Mouse (Mus musculus): ENCODE measurements around the gene Olfr1360. TPM values are rescaled to one million over a fixed set of nuclear protein-coding genes. Genes with fewer than 3 reads are reported as not detected.
"Not testable (repeated sequence)": the region's sequence is repeated elsewhere in the genome, so short reads cannot be mapped to it uniquely, and the experiment has no call there.

Olfr1360 gene
- not detected in 2 replicates for polyA plus RNA-seq (2014; fragmentation: Nextera tagmentation; extraction: Ambion mirVana)

DNA sequence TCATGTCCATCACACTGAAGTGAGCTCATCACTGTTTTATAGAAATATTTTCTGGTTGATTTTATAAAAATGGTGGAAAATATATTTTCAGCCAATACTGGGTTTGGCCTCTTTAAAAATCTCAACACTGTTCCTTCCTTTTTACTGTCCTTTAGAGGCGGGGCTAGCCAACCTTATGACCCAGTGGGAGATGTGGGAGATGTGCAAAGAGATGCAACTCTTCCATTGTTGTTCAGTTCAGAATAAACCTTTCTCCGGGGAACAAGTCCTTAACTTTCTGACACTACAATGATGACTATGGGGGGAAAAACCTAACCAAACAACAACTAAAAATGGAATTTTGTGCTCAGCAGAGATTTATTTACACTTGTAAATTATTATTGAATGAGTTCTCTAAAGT lies at the start of gene Olfr1360:
Olfr1360 (minus strand) TSS at position 101 of the 400 bp plus-strand sequence.
- DNase-seq (ENCODE audit: low spot score) (no peak), ATAC-seq (ENCODE audit: insufficient read depth, low FRiP score, low TSS enrichment) (no peak)
- Histone ChIP-seq H3K4me3 (ENCODE audit: low read depth, low read length) (no peak within 1 kb of the TSS), H3K27ac (ENCODE audit: low read depth, low read length) (no peak within 1 kb of the TSS), H3K9me3 (ENCODE audit: control insufficient read depth, low read length) (no peaks in the 10 kb centered on the region), H3K4me2 (ENCODE audit: low read depth) (no peak within 1 kb of the TSS), H3K27me3 (ENCODE audit: control insufficient read depth, insufficient read depth, low read length) (no peaks in the 10 kb centered on the region), H3K36me3 (ENCODE audit: control insufficient read depth, insufficient read depth, low read length) (no peaks in the 10 kb centered on the region), H3K9ac (ENCODE audit: low read length) (no peak within 1 kb of the TSS), H3K4me1 (ENCODE audit: control insufficient read depth, insufficient read depth, low read length) (no peaks in the 10 kb centered on the region)
- WGBS: 79% methylated on average over 2 of the region's 2 CpGs

DNA sequence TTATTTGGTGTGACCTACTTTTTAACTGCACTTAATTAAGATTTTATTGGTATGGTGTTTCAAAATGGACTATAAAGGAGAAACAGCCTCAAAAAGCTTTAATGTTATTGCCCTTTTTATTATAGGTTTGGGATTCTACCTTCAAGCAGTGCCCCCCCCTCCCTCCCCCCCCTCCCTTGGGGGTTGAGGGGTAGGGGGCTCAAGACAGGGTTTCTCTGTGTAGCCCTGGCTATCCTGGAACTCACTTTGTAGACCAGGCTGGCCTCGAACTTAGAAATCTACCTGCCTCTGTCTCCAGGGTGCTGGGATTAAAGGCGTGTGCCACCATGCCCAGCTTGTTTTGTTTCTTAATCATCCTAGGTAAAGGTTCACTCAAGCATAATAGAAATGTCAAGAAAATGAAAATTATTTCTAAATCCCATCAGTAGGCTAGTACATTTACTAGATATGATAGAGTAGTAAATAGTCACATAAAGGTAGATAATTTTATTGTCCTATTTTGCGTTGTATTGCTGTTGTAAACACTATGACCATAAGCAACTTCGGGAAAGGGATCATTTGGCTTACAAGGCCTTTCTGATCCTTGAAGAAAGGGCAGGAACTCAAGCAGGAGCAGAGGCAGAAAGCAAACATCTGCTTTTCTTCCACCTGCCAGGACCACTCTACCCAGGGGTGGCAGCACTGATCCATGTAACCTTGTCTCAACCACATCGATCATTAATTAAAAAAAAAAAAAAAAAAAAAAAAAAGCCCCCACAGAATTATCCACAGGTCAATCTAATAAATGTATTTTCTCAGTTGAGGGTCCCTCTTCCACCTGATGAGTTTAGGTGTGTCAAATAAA lies 46.0 kb upstream of the Olfr1360 start:
- Histone ChIP-seq H3K4me2 (ENCODE audit: low read depth) (no peak overlapping the region; the same call in 1 of the 2 replicates), H3K4me3 (ENCODE audit: low read depth, low read length) (no peak overlapping the region; the same call in 1 of the 2 replicates), H3K36me3 (ENCODE audit: control insufficient read depth, insufficient read depth, low read length) (no peaks in the 10 kb centered on the region), H3K9me3 (ENCODE audit: control insufficient read depth, low read length) (no peaks in the 10 kb centered on the region), H3K27ac (ENCODE audit: low read depth, low read length) (no peak overlapping the region), H3K9ac (ENCODE audit: low read length) (peak overlapping the region; percentile 61; the same call in 1 of the 2 replicates), H3K27me3 (ENCODE audit: control insufficient read depth, insufficient read depth, low read length) (no peaks in the 10 kb centered on the region), H3K4me1 (ENCODE audit: control insufficient read depth, insufficient read depth, low read length) (peaks cover 25% of the 10 kb centered on the region)
- DNase-seq (ENCODE audit: low spot score): peak; percentile 46
- ATAC-seq (ENCODE audit: insufficient read depth, low FRiP score, low TSS enrichment): no peak
- WGBS: 34% methylated on average over 5 of the region's 5 CpGs

DNA sequence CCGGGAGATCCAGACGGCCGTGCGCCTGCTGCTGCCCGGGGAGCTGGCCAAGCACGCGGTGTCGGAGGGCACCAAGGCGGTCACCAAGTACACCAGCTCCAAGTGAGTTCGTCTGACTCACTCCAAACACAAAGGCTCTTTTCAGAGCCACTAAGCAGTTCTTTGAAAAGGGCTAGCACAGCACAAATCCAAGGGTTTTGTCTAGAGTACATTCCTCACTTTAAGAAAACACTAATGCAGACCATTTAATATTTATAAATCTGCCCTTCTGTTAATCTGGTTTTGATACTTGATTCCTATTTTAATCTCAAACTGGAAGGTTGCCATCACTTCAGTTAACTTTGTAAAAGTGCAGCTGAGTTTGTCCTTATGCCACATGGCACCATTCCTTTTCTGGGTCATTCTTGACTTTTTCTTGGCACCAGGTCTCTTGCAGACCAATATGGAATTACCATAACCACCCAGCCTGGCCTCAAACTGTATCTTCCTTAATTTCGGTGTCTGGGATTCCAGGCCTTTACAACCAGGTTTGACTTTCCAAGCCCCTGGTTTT lies 45.2 kb upstream of the Olfr1360 start:
- Histone ChIP-seq H3K9me3 (ENCODE audit: control insufficient read depth, low read length) (no peaks in the 10 kb centered on the region), H3K36me3 (ENCODE audit: control insufficient read depth, insufficient read depth, low read length) (no peaks in the 10 kb centered on the region), H3K4me2 (ENCODE audit: low read depth) (peak overlapping the region; percentile 45), H3K27ac (ENCODE audit: low read depth, low read length) (peak overlapping the region; percentile 90), H3K9ac (ENCODE audit: low read length) (peak overlapping the region; percentile 61), H3K4me3 (ENCODE audit: low read depth, low read length) (peak overlapping the region; percentile 25), H3K4me1 (ENCODE audit: control insufficient read depth, insufficient read depth, low read length) (peaks cover 23% of the 10 kb centered on the region), H3K27me3 (ENCODE audit: control insufficient read depth, insufficient read depth, low read length) (no peaks in the 10 kb centered on the region)
- DNase-seq (ENCODE audit: low spot score) (peak; percentile 21), ATAC-seq (ENCODE audit: insufficient read depth, low FRiP score, low TSS enrichment) (peak; percentile 25; the same call in 1 of the 2 replicates)
- 3% methylated on average over 9 of the region's 11 CpGs for WGBS

DNA sequence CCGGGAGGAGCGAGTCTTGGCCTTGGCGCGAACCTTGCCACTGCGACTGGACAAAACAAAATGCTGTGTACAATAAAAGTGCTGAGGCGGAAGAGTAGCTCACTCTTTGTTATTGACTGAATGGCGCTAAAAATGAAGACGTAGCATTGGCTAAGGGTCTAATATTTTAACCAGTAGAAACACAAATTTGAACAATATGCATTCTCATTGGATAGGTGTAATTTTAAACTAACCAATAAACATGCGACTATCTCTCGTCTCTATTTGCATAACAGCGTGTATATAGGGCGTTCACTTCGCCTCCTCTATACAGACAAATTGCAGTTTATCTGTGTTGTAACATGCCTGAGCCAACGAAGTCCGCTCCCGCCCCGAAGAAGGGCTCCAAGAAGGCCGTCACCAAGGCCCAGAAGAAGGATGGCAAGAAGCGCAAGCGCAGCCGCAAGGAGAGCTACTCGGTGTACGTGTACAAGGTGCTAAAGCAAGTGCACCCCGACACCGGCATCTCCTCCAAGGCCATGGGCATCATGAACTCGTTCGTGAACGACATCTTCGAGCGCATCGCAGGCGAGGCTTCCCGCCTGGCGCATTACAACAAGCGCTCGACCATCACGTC lies 44.7 kb upstream of the Olfr1360 start, which contains the start of gene Hist1h2bm:
Hist1h2bm (plus strand) TSS at position 288 of the 616 bp plus-strand sequence.
- H3K27me3 ChIP-seq (ENCODE audit: control insufficient read depth, insufficient read depth, low read length); H3K9me3 ChIP-seq (ENCODE audit: control insufficient read depth, low read length); H3K36me3 ChIP-seq (ENCODE audit: control insufficient read depth, insufficient read depth, low read length): not testable (repeated sequence)
- WGBS: 0% methylated on average over 28 of the region's 37 CpGs
- peak within 1 kb of the TSS; percentile 90 for H3K27ac ChIP-seq (ENCODE audit: low read depth, low read length)
- peaks cover 20% of the 10 kb centered on the region for H3K4me1 ChIP-seq (ENCODE audit: control insufficient read depth, insufficient read depth, low read length)
- H3K4me2 ChIP-seq (ENCODE audit: low read depth): peak within 1 kb of the TSS; percentile 57
- DNase-seq (ENCODE audit: low spot score) (peak; percentile 85), ATAC-seq (ENCODE audit: insufficient read depth, low FRiP score, low TSS enrichment) (peak; percentile 94)
- peak within 1 kb of the TSS; percentile 31 for H3K4me3 ChIP-seq (ENCODE audit: low read depth, low read length)
- H3K9ac ChIP-seq (ENCODE audit: low read length): peak within 1 kb of the TSS; percentile 80

DNA sequence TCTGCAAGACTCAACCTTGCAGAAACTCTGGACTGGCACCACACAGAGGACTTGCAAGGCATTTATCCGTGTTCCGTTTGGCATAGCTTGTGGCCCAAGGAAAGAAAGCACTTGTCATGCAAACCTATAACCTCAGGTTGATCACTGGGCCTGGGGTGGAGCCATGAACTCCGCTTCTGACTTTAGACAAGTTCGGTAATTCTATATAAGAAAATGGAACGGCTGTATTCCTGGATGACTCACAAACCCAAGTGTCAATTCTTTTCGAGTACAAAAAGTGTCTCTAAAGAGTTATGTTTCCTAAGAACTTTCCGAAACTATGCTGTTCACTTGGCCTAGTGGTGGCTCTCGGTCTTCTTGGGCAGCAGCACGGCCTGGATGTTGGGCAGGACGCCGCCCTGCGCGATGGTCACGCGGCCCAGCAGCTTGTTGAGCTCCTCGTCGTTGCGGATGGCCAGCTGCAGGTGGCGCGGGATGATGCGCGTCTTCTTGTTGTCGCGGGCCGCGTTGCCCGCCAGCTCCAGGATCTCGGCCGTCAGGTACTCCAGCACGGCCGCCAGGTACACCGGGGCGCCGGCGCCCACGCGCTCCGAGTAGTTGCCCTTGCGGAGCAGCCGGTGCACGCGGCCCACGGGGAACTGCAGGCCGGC lies 44.0 kb upstream of the Olfr1360 start:
- H3K9me3 ChIP-seq (ENCODE audit: control insufficient read depth, low read length); H3K27me3 ChIP-seq (ENCODE audit: control insufficient read depth, insufficient read depth, low read length): not testable (repeated sequence)

GRCm38 (mm10) chr13:21718381-21719080 lies 41.3 kb upstream of the Olfr1360 start:
- peak overlapping the region; percentile 65 for H3K27ac ChIP-seq (ENCODE audit: low read depth, low read length)
- H3K36me3 ChIP-seq (ENCODE audit: control insufficient read depth, insufficient read depth, low read length): no peaks in the 10 kb centered on the region
- WGBS: 63% methylated on average over 4 of the region's 4 CpGs
- H3K27me3 ChIP-seq (ENCODE audit: control insufficient read depth, insufficient read depth, low read length): no peaks in the 10 kb centered on the region
- no peaks in the 10 kb centered on the region for H3K9me3 ChIP-seq (ENCODE audit: control insufficient read depth, low read length)
- DNase-seq (ENCODE audit: low spot score) (peak; percentile 44), ATAC-seq (ENCODE audit: insufficient read depth, low FRiP score, low TSS enrichment) (no peak)
- H3K4me3 ChIP-seq (ENCODE audit: low read depth, low read length): peak overlapping the region; percentile 32
- H3K4me1 ChIP-seq (ENCODE audit: control insufficient read depth, insufficient read depth, low read length): peaks cover 26% of the 10 kb centered on the region
- H3K4me2 ChIP-seq (ENCODE audit: low read depth): peak overlapping the region; percentile 49
- peak overlapping the region; percentile 61 for H3K9ac ChIP-seq (ENCODE audit: low read length)

More for the DNA sequence above, 44.0 kb upstream of the Olfr1360 start:
- H3K27ac ChIP-seq (ENCODE audit: low read depth, low read length): peak overlapping the region; percentile 90
- not testable (repeated sequence) for H3K36me3 ChIP-seq (ENCODE audit: control insufficient read depth, insufficient read depth, low read length)
- H3K4me1 ChIP-seq (ENCODE audit: control insufficient read depth, insufficient read depth, low read length): peaks cover 20% of the 10 kb centered on the region
- H3K9ac ChIP-seq (ENCODE audit: low read length): peak overlapping the region; percentile 80
- peak overlapping the region; percentile 31 for H3K4me3 ChIP-seq (ENCODE audit: low read depth, low read length)
- WGBS: 3% methylated on average over 20 of the region's 44 CpGs
- peak; percentile 35 for DNase-seq (ENCODE audit: low spot score)
- peak; percentile 11; the same call in 1 of the 2 replicates for ATAC-seq (ENCODE audit: insufficient read depth, low FRiP score, low TSS enrichment)
- H3K4me2 ChIP-seq (ENCODE audit: low read depth): peak overlapping the region; percentile 57

DNA sequence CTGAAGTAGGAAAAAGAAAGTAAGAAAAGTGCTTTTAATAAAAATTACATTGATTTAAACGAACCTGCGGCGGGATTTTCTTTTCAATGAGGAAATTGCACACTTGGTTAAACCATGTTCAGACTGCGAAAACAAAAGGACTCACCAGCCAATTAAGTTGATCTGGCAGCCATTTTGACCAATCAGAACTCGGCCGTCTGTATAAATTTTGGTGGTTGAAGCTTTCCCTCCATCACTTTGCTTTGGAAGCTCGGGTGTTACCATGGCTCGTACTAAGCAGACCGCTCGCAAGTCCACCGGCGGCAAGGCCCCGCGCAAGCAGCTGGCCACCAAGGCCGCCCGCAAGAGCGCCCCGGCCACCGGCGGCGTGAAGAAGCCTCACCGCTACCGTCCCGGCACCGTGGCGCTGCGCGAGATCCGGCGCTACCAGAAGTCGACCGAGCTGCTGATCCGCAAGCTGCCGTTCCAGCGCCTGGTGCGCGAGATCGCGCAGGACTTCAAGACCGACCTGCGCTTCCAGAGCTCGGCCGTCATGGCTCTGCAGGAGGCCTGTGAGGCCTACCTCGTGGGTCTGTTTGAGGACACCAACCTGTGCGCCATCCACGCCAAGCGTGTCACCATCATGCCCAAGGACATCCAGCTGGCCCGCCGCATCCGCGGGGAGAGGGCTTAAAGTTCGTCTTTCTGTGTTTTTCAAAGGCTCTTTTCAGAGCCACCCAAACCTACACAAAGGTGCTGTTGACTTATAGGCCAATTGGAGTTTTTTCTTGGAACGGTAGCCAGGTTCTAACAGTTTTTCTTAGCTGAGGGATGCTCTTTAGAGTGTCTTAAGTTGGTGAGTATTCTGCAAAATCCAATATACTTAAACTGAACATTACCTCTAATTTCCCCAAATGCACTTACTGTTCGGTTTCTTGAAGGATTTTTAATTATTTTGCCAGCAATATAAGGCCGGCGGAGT lies 40.5 kb upstream of the Olfr1360 start, which contains the start of gene Hist1h3h:
Hist1h3h (plus strand) TSS at position 263 of the 961 bp plus-strand sequence.
- under 1% methylated on average over 27 of the region's 56 CpGs for WGBS

More for the DNA sequence above, 40.5 kb upstream of the Olfr1360 start, which contains the start of gene Hist1h3h:
- DNase-seq (ENCODE audit: low spot score) (peak; percentile 87), ATAC-seq (ENCODE audit: insufficient read depth, low FRiP score, low TSS enrichment) (peak; percentile 33)
- H3K27ac ChIP-seq (ENCODE audit: low read depth, low read length): peak within 1 kb of the TSS; percentile 87
- peak within 1 kb of the TSS; percentile 32 for H3K4me3 ChIP-seq (ENCODE audit: low read depth, low read length)
- H3K4me2 ChIP-seq (ENCODE audit: low read depth): peak within 1 kb of the TSS; percentile 68
- not testable (repeated sequence) for H3K27me3 ChIP-seq (ENCODE audit: control insufficient read depth, insufficient read depth, low read length); H3K9me3 ChIP-seq (ENCODE audit: control insufficient read depth, low read length); H3K36me3 ChIP-seq (ENCODE audit: control insufficient read depth, insufficient read depth, low read length)
- H3K9ac ChIP-seq (ENCODE audit: low read length): peak within 1 kb of the TSS; percentile 69
- peaks cover 25% of the 10 kb centered on the region for H3K4me1 ChIP-seq (ENCODE audit: control insufficient read depth, insufficient read depth, low read length)
